Mouse (Mus musculus) testis, adult 2 months (tissue): ENCODE data around the gene Ankrd49.

Experiments used
- CTCF ChIP-seq: fragments of 200-500 bp; IDR thresholded peaks from 2 replicates; pipeline ENCODE4 v1.5.1; 2012; ENCODE audit warnings: low read depth, mild to moderate bottlenecking, inconsistent platforms, low read length, moderate library complexity; ENCODE audit not compliant: control insufficient read depth, insufficient read depth, insufficient replicate concordance
- POLR2A ChIP-seq: fragments of 200-500 bp; IDR thresholded peaks from 2 replicates; pipeline ENCODE4 v1.6.1; 2012; ENCODE audit warnings: low read depth, mild to moderate bottlenecking, inconsistent platforms, low read length, moderate library complexity; ENCODE audit not compliant: control insufficient read depth

DNA sequence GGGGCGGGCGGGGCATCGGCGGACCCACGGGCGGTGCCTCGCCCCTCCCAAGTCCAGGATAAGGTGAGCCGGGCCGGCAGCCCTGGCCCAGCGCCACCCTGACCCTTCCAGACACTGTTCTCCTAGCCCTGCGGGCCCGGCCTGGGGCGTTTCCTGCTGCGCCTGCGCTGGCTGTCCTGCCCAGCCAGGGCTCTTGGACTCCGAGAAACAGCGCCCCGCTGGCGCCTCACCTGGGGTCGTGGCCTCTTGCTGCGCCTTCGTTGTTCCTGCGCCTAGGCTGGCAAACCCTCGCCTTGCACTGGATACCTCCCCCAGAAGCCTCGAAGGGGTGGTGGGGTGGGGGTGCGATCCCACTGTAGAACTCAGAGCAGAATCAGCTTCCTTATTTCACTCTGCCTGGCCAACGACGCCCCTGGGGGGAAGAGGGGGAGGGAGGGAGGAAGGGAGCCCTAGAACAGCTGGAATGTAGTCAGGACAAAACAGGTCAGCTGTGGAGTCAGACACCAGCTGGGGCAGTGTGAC, 32.6 kb downstream of the Ankrd49 start, which contains the start of gene Fut4:
- TF ChIP-seq CTCF: no peak
- no peak for TF ChIP-seq POLR2A
